Mouse (Mus musculus) C3H10T1/2 (cell line): Measurements from ENCODE around the gene Gtf2a1l. TPM values are rescaled to one million over a fixed set of nuclear protein-coding genes. Genes with fewer than 3 reads are reported as not detected.

ENCODE experiments used
- polyA plus RNA-seq, 2 experiments: library from polyadenylated mRNA; unstranded; fragments of >200 nt; fragmentation: generic; extraction: Trizol; gene quantifications; one replicate each; pipeline ENCODE4 v1.2.1; 2012; ENCODE audit warnings: missing spikeins in 2 of 2

Gene Gtf2a1l
- polyA plus RNA-seq, result not detected

GRCm38 (mm10) chr17:88668452-88668851 lies at the start of gene Gtf2a1l:
TSS of gene Gtf2a1l (plus strand) at chr17:88668660.

Other genes starting within 250 kb of the Gtf2a1l start
- 1 to 10 TPM in 1 of 2 experiments, under 1 TPM in 1; 0.26 to 1.4 TPM for gene Foxn2, start 227.9 kb upstream of the Gtf2a1l start, polyA plus RNA-seq
- 10 to 100 TPM in 1 of 2 experiments, 1 to 10 TPM in 1; 8.1 to 30.9 TPM for gene Ppp1r21, start 138.5 kb upstream of the Gtf2a1l start, polyA plus RNA-seq
- 10 to 100 TPM in 1 of 2 experiments, 1 to 10 TPM in 1; 1.5 to 21.7 TPM for gene Ston1, start 71.0 kb upstream of the Gtf2a1l start, polyA plus RNA-seq
- not detected for gene Lhcgr, start 123.3 kb downstream of the Gtf2a1l start, polyA plus RNA-seq